Mouse (Mus musculus) spleen, postnatal 14 days (tissue): Measurements from ENCODE around the gene Tango6.

Source experiments
- DNase-seq, 2 experiments: peaks; one replicate each; pipeline ENCODE4 v3.0.0; 2021 to 2022; ENCODE audit warnings: low spot score in 2 of 2

Gene Tango6

GRCm38 (mm10) chr8:106682971-106683668, at the start of gene Tango6:
Tango6 (plus strand) TSS chr8:106683068.
- peak; percentile 82 to 89 for DNase-seq

DNA sequence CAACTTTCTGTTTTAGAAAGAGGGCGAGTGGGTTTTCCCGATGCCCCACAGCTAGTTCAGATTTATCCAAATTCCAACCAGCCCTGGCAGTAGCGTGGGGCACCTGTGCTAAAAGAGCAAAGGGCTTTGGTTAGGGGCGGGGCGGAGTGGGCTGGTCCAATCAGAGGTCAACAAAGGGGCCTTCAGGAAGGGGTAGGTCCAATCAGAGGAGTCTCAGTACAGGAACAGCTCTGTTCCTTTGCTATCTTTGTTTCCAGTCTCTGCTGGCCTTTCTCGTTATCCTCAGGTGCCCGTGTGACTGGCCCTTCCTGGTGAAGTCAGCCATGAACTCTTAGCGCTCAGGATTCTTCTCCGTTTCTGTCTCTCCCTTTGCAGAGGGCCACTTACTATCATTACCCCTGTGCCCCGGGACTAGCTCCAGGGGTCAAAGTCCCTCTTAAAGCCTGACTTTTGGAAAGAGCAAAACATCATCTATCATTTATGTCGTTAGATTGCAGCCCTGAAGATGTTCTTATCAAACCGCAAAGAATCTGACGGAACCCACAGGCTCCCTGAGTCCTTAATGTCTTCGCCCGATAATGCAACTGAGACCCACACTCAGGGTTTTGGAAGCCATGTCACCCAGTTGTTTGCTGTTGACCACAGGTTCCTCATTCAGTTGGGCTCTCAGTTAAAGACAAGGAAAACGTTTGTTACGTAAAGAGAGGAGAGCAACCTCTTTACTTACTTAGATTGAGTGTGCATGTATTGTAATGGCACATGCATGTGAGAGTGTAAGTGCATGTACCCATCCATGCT, 49.3 kb upstream of the Tango6 start:
- no peak for DNase-seq

DNA sequence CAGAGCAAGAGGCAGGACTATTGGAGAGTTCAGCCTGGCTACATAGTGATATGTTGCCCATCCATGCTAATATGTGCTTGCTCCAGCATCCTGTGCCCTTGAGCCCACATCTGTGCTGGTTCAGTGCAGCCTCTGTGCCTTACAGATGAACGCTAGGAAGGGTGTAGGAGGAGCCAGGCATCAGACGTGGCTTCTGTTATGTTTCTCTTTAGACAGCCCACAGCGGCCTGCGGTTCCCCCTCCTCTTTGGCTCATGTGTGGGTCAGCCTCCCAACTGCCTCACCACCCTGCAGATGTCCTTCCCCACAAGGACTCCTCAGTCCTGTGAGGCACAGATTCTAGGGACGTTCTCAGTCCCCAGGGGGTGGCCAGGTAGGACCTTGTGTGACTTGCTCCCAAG, 47.6 kb upstream of the Tango6 start:
- no peak for DNase-seq

GRCm38 (mm10) chr8:106637446-106637845, 45.4 kb upstream of the Tango6 start:
- DNase-seq, result no peak

- DNase-seq, result no peak
Observed at GRCm38 (mm10) chr8:106638768-106639295, 44.0 kb upstream of the Tango6 start.

DNA sequence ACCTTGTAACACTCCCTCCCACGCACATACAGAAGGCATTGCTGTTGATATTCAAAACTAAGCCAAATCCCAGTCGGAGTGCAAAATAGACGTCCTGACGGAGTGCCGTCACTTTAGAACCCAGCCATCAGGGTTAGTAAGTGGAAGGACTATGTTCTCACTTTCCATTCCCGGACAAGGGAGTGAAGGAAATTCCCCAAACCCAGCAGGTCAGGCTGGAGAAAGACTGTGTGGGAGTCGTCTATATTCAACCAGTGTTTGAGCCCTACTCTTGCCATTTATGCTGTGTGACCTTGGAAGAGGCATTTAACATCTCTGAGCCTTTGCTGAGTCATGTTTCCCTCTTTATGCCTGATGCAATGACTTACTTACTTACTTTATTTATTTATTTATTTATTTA, 42.7 kb upstream of the Tango6 start:
- DNase-seq, result no peak

- no peak for DNase-seq
Observed at GRCm38 (mm10) chr8:106640921-106641320, 41.9 kb upstream of the Tango6 start.

- DNase-seq, result no peak
Observed at GRCm38 (mm10) chr8:106642172-106642571, 40.7 kb upstream of the Tango6 start.

DNA sequence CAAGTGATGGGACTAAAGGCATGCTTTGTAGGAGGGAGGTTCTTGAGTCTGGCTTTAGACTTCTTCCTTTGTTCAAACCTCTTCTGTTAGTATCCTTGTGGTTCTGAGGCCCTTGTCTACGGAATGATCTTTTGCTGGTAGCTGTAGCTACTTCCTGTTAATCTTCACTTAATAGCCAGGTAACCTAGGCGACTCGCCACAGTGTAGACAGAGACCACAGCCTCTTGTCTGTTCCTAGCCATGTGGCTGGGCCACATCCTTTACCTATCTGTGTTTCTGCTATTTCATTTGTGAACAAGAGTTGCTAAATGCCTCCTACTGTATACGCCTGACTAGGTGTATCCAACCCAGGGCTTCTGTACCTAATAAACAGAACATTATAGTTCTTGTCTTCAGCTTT, 39.8 kb upstream of the Tango6 start:
- no peak for DNase-seq

- DNase-seq, result no peak
Observed at GRCm38 (mm10) chr8:106644957-106645356, 37.9 kb upstream of the Tango6 start.

DNA sequence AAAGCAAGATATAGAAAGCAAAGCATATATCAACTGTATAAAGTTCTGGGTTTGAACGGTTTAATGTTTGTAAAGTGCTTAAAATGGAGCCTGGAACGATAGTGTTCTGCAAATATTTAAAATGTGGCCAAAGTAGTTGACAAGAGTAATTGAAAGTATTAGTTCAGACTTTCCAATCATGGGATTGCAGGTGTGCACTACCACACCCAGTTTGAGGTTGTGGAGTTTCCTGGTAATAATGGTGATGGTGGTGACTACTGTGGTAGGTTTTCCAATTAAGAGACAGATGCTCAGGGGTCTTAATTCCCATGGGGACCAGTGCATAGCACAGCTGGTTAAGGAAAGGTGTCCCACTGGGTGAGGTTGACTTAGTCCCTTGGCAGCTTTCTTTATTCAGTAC, 36.7 kb upstream of the Tango6 start:
- DNase-seq, result no peak

DNA sequence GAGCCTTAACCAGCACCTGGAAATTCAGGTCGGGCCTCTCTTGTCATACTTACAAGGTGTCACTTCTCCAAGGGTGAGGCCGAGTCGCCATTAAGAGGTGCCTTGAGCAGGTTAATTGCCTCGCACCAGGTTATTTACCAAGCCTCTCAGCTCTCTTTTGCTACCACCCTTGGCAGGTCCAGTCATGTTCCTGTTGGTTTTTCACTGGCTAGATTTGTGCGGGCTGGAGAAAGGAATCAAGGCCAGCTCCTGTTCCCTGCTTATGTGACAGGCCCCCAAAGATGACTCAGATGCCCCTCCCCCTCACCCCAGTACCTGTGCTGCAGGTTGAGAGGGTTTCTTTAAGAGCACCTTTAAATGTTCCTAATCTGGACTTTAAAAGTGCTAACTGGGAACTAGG, 36.1 kb upstream of the Tango6 start:
- DNase-seq, result no peak

GRCm38 (mm10) chr8:106647387-106647786, 35.5 kb upstream of the Tango6 start:
- DNase-seq, result peak; percentile 26 to 53

DNA sequence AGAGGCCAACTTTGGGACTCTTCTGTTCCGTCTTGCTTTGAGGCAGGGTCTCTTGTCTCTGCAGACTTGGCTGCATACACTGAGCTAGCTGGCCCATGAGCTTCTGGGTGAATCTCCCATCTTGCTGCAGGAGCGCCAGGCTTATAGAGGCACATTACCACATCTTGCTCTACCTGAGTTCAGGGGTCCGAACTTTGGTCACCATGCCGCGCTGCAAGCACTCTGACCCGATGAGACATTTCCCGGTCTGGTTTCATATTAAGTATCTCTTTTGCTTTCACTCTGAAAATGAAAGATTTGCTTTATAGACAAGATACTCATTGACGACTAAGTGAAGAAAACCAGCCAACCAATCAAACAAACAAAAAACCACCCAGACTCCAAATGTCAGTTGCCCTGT, 34.4 kb upstream of the Tango6 start:
- no peak for DNase-seq

DNA sequence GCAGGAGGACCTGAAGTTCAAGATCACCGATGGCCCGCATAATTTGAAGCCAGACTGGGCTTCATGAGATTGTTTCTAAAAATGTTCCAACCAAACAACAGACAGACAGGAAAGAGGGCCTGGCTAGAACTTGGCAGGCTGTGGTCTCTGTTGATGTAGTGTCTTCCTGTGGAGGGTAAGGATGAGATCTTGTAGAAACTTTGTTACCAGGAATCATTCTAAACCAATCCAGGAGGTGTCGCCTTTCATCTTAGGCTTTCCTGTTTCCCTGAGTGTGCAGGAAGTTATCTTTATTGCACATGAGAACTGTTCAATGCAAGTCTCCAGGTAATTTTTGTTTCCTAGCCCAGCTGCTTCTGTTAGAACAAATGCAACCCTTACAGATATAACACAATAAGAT, 30.9 kb upstream of the Tango6 start:
- no peak for DNase-seq

DNA sequence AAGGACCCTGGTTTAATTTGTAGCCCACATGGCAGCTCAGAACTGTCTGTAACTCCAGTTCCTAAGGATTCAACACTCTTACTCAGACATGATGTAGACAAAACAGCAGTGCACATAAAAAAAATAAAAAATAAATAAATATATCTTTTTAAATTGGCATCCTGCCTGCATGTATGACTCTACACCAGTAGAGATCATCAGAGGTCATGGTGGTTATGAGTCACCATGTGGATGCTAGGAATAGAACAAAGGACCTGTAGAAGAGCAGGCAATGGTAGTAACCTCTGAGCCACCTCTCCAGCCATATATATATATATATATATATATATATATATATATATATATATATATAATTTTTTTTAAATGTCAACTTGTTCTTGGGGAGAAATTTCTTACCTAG, 26.8 kb upstream of the Tango6 start:
- DNase-seq, result no peak

DNA sequence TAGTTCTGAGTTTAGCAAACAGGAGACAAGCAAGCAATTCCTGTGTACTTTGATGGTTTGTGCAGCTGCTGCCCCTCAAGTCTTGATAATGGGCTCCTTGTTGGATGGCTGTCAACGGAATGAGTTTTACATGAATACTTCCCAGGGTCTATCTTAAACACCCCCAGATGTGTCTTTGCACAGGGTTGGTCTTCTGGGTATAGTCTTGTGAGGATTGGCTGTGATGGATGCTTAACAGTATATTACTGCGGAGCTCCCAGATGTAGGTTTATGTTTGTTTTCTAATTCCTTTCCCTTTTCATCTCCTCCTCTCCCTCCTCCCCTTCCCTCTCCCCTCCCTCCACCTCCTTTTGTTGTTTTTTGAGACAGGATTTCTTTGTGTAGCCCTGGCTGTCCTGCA, 10.1 kb upstream of the Tango6 start:
- no peak for DNase-seq

- no peak for DNase-seq
Observed at GRCm38 (mm10) chr8:106674318-106674717, 8.6 kb upstream of the Tango6 start.

DNA sequence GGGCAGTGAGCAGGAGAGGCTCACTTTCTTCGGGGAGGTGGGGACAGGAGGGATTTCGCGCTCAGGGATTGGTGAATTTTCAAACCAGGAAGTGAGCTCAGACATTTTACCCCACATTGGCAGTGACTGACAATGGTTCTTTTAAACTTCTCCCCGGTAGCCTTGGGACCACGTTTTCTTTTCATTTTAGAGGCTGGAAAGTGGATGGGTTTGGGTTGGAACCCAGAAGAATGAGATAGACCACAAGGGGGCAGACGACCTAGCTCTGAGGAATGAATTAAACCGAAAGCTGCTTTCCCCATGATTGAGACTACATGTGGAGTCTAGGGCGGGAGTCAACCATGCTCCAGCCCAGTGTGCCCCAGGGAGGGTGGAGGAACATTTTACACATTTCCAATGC, 8.0 kb upstream of the Tango6 start:
- DNase-seq, result no peak

- DNase-seq, result no peak
Observed at GRCm38 (mm10) chr8:106684387-106684786, 1.5 kb downstream of the Tango6 start.

DNA sequence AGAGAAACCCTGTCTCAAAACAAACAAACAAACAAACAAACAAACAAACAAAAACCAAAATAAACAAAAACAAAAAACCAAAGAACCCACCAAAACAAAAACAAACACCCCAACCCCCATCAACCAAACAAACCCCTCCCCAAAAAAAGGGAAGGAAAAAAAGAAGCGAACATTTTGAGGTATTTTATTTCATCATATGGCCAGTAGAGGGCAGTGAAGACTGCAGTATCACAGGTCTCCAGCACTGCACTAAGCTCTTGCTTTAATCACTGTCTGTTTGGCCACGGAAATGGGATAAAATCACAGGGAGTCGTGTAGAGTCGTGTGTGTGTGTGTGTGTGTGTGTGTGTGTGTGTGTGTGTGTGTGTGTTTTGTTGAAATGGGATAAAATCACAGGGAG, 4.6 kb downstream of the Tango6 start:
- no peak for DNase-seq

DNA sequence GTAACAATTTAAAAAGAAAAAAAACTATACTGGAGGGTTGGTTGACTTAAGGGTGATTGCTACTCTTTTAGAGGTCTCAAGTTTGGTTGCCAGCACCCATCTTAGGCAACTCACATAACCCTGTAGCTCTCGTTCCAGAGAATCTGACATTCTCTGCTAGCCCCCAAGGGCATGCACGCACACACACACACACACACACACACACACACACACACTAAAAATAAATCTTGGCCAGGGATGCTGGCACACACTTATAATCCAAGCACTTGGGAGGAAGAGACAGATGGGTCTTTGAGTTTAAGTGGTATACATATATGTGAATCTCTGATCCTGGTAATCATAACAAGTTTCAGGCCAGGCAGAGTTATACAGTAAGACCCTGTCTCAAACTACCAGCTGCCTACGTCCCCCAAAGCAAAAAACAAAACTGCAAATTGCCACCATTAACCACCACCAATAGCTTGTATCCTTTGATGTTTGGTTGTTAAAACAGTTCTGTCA, 14.9 kb downstream of the Tango6 start:
- no peak for DNase-seq

DNA sequence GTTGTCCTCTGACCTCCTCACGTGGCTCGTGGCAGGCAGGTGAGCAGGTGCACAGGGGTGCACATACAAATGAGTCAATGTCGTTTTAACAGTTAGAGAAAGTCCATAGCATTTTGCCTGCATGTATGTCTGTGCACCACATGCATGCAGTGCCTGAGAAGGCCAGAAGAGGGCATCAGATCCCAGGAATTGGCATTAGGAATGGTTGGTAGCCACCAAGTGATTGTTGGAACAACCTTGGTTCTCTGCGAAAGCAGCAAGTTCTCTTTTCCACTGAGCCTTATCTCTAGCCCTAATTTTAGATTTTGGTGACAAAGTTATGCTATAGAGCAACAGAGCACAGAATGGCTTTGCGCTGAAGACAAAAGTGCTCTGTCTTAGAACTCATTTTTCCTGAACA, 16.7 kb downstream of the Tango6 start:
- DNase-seq, result peak; percentile 27 to 50
